16 mouse cellular contexts compared by ENCODE assay signal in the genomic region with DNA sequence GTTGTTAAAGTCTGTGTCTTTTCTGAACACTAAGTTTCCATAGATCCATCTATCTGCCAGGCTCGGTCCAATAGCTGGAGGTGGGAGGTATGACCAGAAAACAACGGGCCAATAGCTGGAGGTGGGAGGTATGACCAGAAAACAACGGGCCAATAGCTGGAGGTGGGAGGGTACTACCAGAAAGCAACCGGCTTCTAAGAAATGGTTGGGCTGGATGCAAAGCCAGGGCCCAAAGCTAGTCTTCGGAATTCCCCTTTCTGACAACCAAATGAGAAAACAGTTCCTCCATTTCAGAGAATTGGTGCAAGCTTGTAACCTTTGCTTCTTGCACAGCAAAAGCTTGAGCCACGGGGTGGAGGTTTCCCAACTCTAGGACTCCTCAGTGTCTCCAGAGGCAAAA.
"Had no signal": no experiment of that assay in that cellular context is flagged by ENCODE, and none has a peak within 500 bp of the region (broad histone marks: within the 10 kb centered on the region; RNA-seq: fewer than 3 reads in every experiment).

No protein-coding gene starts in this region.

- H3K4me2 ChIP-seq: liver, embryonic 11.5 days; liver, embryonic 15.5 days; neural tube, embryonic 15.5 days had no signal

- ATAC-seq: lung, postnatal 0 days had no signal

- H3K27ac ChIP-seq: left cerebral cortex, adult 2 months; limb, embryonic 10.5 days; liver, embryonic 15.5 days; neural tube, embryonic 15.5 days; stomach, postnatal 0 days had no signal

- DNase-seq: kidney, postnatal 14 days; lung, adult 2 months; lung, postnatal 36 days; midbrain, embryonic 14.5 days; right cerebral cortex, adult 18-20 months; right cerebral cortex, postnatal 25 days; thymus, adult 2 months; thymus, postnatal 25 days had no signal

- H3K9me3 ChIP-seq: neural tube, embryonic 15.5 days had no signal

- H3K36me3 ChIP-seq: limb, embryonic 10.5 days; liver, embryonic 15.5 days; neural tube, embryonic 15.5 days had no signal

- H3K4me3 ChIP-seq: left cerebral cortex, adult 2 months; limb, embryonic 10.5 days; liver, embryonic 15.5 days; myocyte; neural tube, embryonic 15.5 days had no signal

- H3K9ac ChIP-seq: liver, embryonic 15.5 days; neural tube, embryonic 15.5 days had no signal
